Mouse (Mus musculus) ES-Bruce4 (cell line): ENCODE results near the gene 2210016L21Rik.

ENCODE experiments used
- CTCF ChIP-seq: IDR thresholded peaks from one replicate; pipeline ENCODE4 v1.8.1; 2011; ENCODE audit warnings: low read depth, low read length
- EP300 ChIP-seq: IDR thresholded peaks from 2 replicates; pipeline ENCODE4 v1.6.1; 2011; ENCODE audit warnings: low read depth, low read length; ENCODE audit not compliant: insufficient read depth
- POLR2A ChIP-seq: IDR thresholded peaks from one replicate; pipeline ENCODE4 v1.8.1; 2011; ENCODE audit warnings: low read length; ENCODE audit not compliant: insufficient read depth

DNA sequence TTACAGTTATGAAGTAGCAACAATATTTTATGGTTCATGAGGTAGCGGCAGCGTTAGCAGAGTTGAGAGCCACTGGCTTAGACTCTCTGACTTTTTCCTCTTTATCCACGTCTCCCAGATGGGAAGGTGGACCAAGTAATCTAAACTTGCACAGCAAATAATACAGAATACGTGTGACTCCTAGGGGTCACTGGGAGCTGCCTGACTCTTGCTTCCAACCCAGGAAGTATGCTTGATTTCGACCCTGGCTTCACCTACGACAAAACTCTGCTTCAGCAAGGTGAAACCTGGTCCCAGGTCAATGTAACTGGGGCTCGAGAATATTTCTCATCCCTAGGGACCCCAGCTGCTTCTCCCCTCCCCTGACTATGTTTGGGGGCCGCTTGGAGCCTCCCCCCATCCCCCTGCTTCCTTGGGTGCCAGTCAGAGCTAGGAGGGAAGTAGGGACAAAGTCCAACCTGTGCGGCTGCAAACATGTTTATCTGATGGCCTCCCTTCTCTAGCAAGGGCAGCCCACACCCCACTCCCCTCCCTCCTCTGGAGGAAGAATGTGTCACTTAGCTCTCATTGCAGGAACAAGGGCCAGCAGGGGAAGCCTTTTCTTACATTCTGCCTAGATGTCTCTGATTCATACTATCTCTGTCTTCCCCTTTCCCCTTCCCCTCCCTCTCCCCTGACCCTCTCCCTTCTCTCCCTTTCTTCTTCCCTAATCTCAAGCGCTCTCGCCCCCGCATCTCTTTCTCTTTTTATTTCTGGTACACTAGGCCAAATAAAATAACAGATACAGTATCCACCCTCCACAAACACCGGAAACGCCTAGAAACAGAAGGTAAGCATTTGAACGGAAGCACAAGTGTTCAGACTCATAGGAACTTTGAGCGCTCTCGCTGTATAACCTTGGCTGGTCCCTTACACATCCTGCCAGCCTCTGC lies 23.3 kb downstream of the 2210016L21Rik start:
- TF ChIP-seq POLR2A = no peak
- TF ChIP-seq EP300 = no peak
- TF ChIP-seq CTCF = no peak
